Mouse (Mus musculus) heart, embryonic 16.5 days (tissue): Measurements from ENCODE around the gene Gm26992. TPM values are rescaled to one million over a fixed set of nuclear protein-coding genes. Genes with fewer than 3 reads are reported as not detected.

Source experiments
- ATAC-seq: fragments of 200-750 bp; cut with Nextera tagmentation; replicated peaks from 2 replicates; pipeline ENCODE4 v1.8.0; 2017; ENCODE audit warnings: moderate number of reproducible peaks; ENCODE audit not compliant: insufficient read depth, low FRiP score; ENCODE audit errors: extremely low read depth
- H3K27ac ChIP-seq: fragments of 300-500 bp; sonication (generic); 2 replicates; pipeline ENCODE4 v1.5.1; 2014; ENCODE audit warnings: mild to moderate bottlenecking, low read length, control low read depth, moderate library complexity
- H3K27me3 ChIP-seq: fragments of 300-500 bp; sonication (generic); 2 replicates; pipeline ENCODE4 v1.6.1; 2014; ENCODE audit warnings: low read length, mixed read lengths; ENCODE audit not compliant: control insufficient read depth, insufficient read depth
- H3K36me3 ChIP-seq: fragments of 300-500 bp; sonication (generic); 2 replicates; pipeline ENCODE4 v1.6.1; 2014; ENCODE audit not compliant: control insufficient read depth, insufficient read depth
- H3K4me1 ChIP-seq: fragments of 300-500 bp; sonication (generic); 2 replicates; pipeline ENCODE4 v1.6.1; 2014; ENCODE audit warnings: low read length, mixed read lengths; ENCODE audit not compliant: control insufficient read depth, insufficient read depth
- H3K4me2 ChIP-seq: fragments of 300-500 bp; sonication (generic); 2 replicates; pipeline ENCODE4 v1.6.1; 2014; ENCODE audit warnings: low read depth, mild to moderate bottlenecking, control low read depth, low read length
- H3K4me3 ChIP-seq: fragments of 300-500 bp; sonication (generic); 2 replicates; pipeline ENCODE4 v1.5.1; 2014; ENCODE audit warnings: mild to moderate bottlenecking, control low read depth, low read length
- H3K9ac ChIP-seq: fragments of 300-500 bp; sonication (generic); 2 replicates; pipeline ENCODE4 v1.6.1; 2014; ENCODE audit warnings: low read length, control low read depth
- H3K9me3 ChIP-seq: fragments of 300-500 bp; sonication (generic); replicated peaks from 2 replicates; pipeline ENCODE4 v1.6.1; 2016; ENCODE audit warnings: low read length; ENCODE audit not compliant: control insufficient read depth
- WGBS: fragments of 180-500 bp; shearing (Covaris S2); extraction: QIAGEN DNeasy Blood & Tissue Kit; methylation state at CpG from one replicate; pipeline ENCODE4 v1.1.7; 2014; 5-methylcytosine and 5-hydroxymethylcytosine counted together
- polyA plus RNA-seq: library from polyadenylated mRNA; unstranded; fragments of >200 nt; fragmentation: Nextera tagmentation; extraction: Ambion mirVana; gene quantifications from 2 replicates; pipeline ENCODE4 v1.2.1, GENCODE M21; 2015

Gene Gm26992
- polyA plus RNA-seq, 1 experiment from 2014 or later: not detected

GRCm38 (mm10) chrX:103493351-103494173, 71.8 kb downstream of the Gm26992 start:
- H3K36me3 ChIP-seq: peaks cover 4% of the 10 kb centered on the region; the same call in 1 of the 2 replicates
- ATAC-seq: peak; percentile 97
- H3K4me2 ChIP-seq: peak overlapping the region; percentile 63
- H3K27ac ChIP-seq: peak overlapping the region; percentile 92
- H3K4me1 ChIP-seq: peaks cover 7% of the 10 kb centered on the region
- peak overlapping the region; percentile 71 for H3K4me3 ChIP-seq
- no peaks in the 10 kb centered on the region for H3K27me3 ChIP-seq
- H3K9me3 ChIP-seq: no peaks in the 10 kb centered on the region
- peak overlapping the region; percentile 93 for H3K9ac ChIP-seq
- under 1% methylated on average over 46 of the region's 55 CpGs for WGBS

DNA sequence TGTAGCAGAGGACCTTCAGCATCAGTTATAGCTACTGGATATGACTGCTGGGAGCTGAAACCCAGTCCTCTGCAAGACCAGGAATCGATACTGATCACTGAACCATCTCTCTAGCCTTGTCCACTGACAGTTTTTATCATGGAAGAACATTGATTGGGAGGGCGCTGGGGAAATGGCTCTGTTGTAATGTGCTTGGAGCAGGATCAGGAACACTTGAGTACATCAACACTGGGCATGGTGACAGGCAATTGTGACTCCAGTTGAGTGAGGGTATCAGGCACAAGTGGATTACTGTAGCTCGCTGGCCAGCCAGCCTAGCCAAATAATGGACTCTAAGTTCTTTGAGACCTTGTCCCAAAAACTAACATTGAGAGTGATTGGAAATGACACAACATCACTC, 77.6 kb downstream of the Gm26992 start:
- WGBS: 63% methylated on average over 3 of the region's 3 CpGs
- H3K9me3 ChIP-seq: no peaks in the 10 kb centered on the region
- no peaks in the 10 kb centered on the region for H3K27me3 ChIP-seq
- H3K4me3 ChIP-seq: no peak overlapping the region
- no peak; the same call in 1 of the 2 replicates for ATAC-seq
- H3K4me2 ChIP-seq: no peak overlapping the region
- H3K27ac ChIP-seq: no peak overlapping the region
- H3K36me3 ChIP-seq: peaks cover 13% of the 10 kb centered on the region
- peaks cover 5% of the 10 kb centered on the region; the same call in 1 of the 2 replicates for H3K4me1 ChIP-seq
- H3K9ac ChIP-seq: no peak overlapping the region

DNA sequence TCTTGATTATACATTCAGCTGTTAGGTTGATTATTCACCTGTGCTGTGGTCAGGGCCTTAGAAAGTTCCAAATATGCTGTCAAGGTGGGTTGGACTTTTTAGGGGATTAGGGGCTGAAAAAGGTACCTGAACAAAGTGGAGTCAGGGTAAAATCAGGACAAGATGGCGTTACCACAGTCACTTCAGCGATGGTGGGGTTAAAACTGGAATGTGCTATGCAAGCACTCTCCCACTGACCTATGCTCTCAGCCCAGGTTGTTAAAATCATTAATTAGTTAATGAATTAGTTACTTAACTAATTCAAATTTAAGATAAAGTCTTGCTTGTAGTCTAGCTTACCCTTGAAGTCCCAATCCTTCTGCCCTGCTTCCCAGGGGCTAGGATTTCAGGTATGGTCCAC, 78.3 kb downstream of the Gm26992 start:
- Histone ChIP-seq H3K9ac (no peak overlapping the region), H3K36me3 (peaks cover 13% of the 10 kb centered on the region), H3K9me3 (no peaks in the 10 kb centered on the region), H3K4me1 (peaks cover 2% of the 10 kb centered on the region; the same call in 1 of the 2 replicates), H3K27ac (no peak overlapping the region), H3K27me3 (no peaks in the 10 kb centered on the region), H3K4me3 (no peak overlapping the region), H3K4me2 (no peak overlapping the region)
- WGBS: 97% methylated on average over 2 of the region's 2 CpGs
- ATAC-seq: no peak

GRCm38 (mm10) chrX:103508218-103508617, 86.4 kb downstream of the Gm26992 start:
- Histone ChIP-seq H3K9me3 (no peaks in the 10 kb centered on the region), H3K4me1 (no peaks in the 10 kb centered on the region), H3K4me2 (no peak overlapping the region), H3K27me3 (no peaks in the 10 kb centered on the region), H3K9ac (no peak overlapping the region), H3K27ac (no peak overlapping the region), H3K36me3 (peaks cover 3% of the 10 kb centered on the region; the same call in 1 of the 2 replicates), H3K4me3 (no peak overlapping the region)
- ATAC-seq: no peak
- 86% methylated on average over 4 of the region's 4 CpGs for WGBS

- no peaks in the 10 kb centered on the region for H3K9me3 ChIP-seq
- H3K27me3 ChIP-seq: no peaks in the 10 kb centered on the region
- WGBS: 71% methylated on average over 8 of the region's 8 CpGs
- no peaks in the 10 kb centered on the region for H3K4me1 ChIP-seq
- H3K4me2 ChIP-seq: no peak overlapping the region
- ATAC-seq: no peak
- H3K4me3 ChIP-seq: no peak overlapping the region
- H3K27ac ChIP-seq: no peak overlapping the region
- no peak overlapping the region for H3K9ac ChIP-seq
- H3K36me3 ChIP-seq: peaks cover 3% of the 10 kb centered on the region; the same call in 1 of the 2 replicates
These were observed 87.6 kb downstream of the Gm26992 start for GRCm38 (mm10) chrX:103509168-103510019.

DNA sequence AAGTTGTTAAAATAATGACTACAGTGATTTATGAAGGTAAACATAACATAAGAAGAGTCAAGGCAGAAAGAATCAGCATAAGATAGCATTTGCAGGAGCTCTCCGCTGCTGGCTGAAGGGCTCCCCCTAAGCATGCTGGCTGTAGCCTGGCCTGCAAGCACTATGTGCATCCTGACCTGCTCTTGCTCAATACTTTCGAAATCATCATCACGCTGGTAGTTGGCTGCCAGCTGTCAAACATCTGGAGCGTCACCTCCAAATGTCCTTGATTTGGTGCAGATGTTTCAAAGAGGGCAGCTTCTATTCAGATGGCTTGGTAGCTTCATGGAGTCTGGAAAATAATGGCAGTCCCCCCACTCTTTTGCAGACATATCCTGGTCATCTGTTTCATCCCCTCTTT, 93.0 kb downstream of the Gm26992 start:
- 54% methylated on average over 4 of the region's 4 CpGs for WGBS
- Histone ChIP-seq H3K36me3 (no peaks in the 10 kb centered on the region), H3K27me3 (no peaks in the 10 kb centered on the region), H3K4me1 (no peaks in the 10 kb centered on the region), H3K27ac (no peak overlapping the region), H3K9me3 (no peaks in the 10 kb centered on the region), H3K4me2 (no peak overlapping the region), H3K9ac (no peak overlapping the region), H3K4me3 (no peak overlapping the region)
- no peak for ATAC-seq

DNA sequence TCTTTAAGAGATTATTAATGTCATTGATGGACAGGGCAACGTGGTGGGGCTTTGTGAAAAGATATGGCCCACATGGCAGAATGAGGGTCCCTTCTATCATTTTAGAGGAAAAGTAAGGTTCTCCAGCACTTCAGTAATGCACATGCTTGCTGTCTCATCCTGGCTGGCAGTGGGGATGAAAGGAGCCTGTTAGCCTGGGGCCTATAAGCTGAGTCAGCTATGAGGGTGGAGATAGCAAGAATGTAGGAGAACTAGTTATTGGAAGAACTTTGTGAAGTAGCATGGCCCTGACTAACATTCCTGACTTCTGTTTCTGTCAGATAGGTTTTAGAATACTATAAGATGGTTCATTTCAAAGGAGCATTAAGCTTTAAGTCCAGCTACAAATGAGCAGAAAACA, 93.5 kb downstream of the Gm26992 start:
- H3K27me3 ChIP-seq: no peaks in the 10 kb centered on the region
- 77% methylated on average over 1 of the region's 1 CpGs for WGBS
- no peaks in the 10 kb centered on the region for H3K36me3 ChIP-seq
- H3K9me3 ChIP-seq: no peaks in the 10 kb centered on the region
- H3K4me1 ChIP-seq: no peaks in the 10 kb centered on the region
- no peak overlapping the region for H3K4me2 ChIP-seq
- H3K9ac ChIP-seq: no peak overlapping the region
- H3K4me3 ChIP-seq: no peak overlapping the region
- ATAC-seq: no peak
- H3K27ac ChIP-seq: no peak overlapping the region

- ATAC-seq: no peak
- H3K4me3 ChIP-seq: no peak overlapping the region
- no peak overlapping the region for H3K4me2 ChIP-seq
- H3K36me3 ChIP-seq: no peaks in the 10 kb centered on the region
- no peaks in the 10 kb centered on the region for H3K9me3 ChIP-seq
- no peaks in the 10 kb centered on the region for H3K4me1 ChIP-seq
- H3K9ac ChIP-seq: no peak overlapping the region
- H3K27me3 ChIP-seq: no peaks in the 10 kb centered on the region
- H3K27ac ChIP-seq: no peak overlapping the region
- 84% methylated on average over 2 of the region's 2 CpGs for WGBS
These were observed 97.0 kb downstream of the Gm26992 start for GRCm38 (mm10) chrX:103518798-103519197.

GRCm38 (mm10) chrX:103519547-103519946, 97.7 kb downstream of the Gm26992 start:
- Histone ChIP-seq H3K9me3 (no peaks in the 10 kb centered on the region), H3K36me3 (no peaks in the 10 kb centered on the region), H3K4me2 (no peak overlapping the region), H3K4me3 (no peak overlapping the region), H3K4me1 (no peaks in the 10 kb centered on the region), H3K27me3 (no peaks in the 10 kb centered on the region), H3K27ac (no peak overlapping the region), H3K9ac (no peak overlapping the region)
- WGBS: 92% methylated on average over 3 of the region's 3 CpGs
- no peak for ATAC-seq
